Mouse (Mus musculus): ENCODE data around the gene Nudt19.

GRCm38 (mm10) chr7:35594311-35594710 lies 38.2 kb upstream of the Nudt19 start:
- no peak for TF ChIP-seq GATA1 (IDR thresholded peaks at IDR 0.05; ENCODE audit: low read length)
- TF ChIP-seq TAL1 (IDR thresholded peaks at IDR 0.05; ENCODE audit: low read length): no peak

All from erythroblast, embryonic 14.5 days (primary cell).